Mouse (Mus musculus): ENCODE results near the gene Btbd35f12.
"Not testable (repeated sequence)": the region's sequence is repeated elsewhere in the genome, so short reads cannot be mapped to it uniquely, and the experiment has no call there.

The Btbd35f12 gene

GRCm38 (mm10) chrX:33313079-33313478, at the start of gene Btbd35f12:
TSS of gene Btbd35f12 (plus strand) at chrX:33313379.
- DNase-seq (ENCODE audit: low read depth, low spot score): not testable (repeated sequence)

- not testable (repeated sequence) for DNase-seq (ENCODE audit: low read depth, low spot score)
Measured at GRCm38 (mm10) chrX:33353254-33353653, 40.1 kb downstream of the Btbd35f12 start.
